Mouse (Mus musculus) cerebellum, adult 2 months (tissue): ENCODE measurements around the gene Olfr190.

ENCODE experiments used
- CTCF ChIP-seq: fragments of 200-500 bp; IDR thresholded peaks from 2 replicates; pipeline ENCODE4 v1.5.1; 2011; ENCODE audit warnings: low read depth, mild to moderate bottlenecking, control low read depth, low read length, moderate library complexity, borderline replicate concordance; ENCODE audit not compliant: insufficient read depth
- POLR2A ChIP-seq: fragments of 200-500 bp; IDR thresholded peaks from 2 replicates; pipeline ENCODE4 v1.6.1; 2011; ENCODE audit warnings: low read length, control low read depth, borderline replicate concordance; ENCODE audit not compliant: insufficient read depth

GRCm38 (mm10) chr16:59071755-59072154, 6.0 kb downstream of the Olfr190 start:
- no peak for TF ChIP-seq POLR2A
- TF ChIP-seq CTCF: no peak
